Mouse (Mus musculus): ENCODE data around the gene Gbp3. TPM values are rescaled to one million over a fixed set of nuclear protein-coding genes. Genes with fewer than 3 reads are reported as not detected.
"Not testable (repeated sequence)": the region's sequence is repeated elsewhere in the genome, so short reads cannot be mapped to it uniquely, and the experiment has no call there.

The Gbp3 gene
- polyA plus RNA-seq, 1 experiment from 2014 or later: 11.3 TPM

GRCm38 (mm10) chr3:142535667-142536066 is 24.2 kb upstream of the Gbp3 start:
- Histone ChIP-seq H3K4me2 (ENCODE audit: low read length) (no peak overlapping the region), H3K9ac (ENCODE audit: low read depth, low read length) (no peak overlapping the region), H3K27ac (no peak overlapping the region), H3K36me3 (ENCODE audit: insufficient read depth, low read length) (no peaks in the 10 kb centered on the region), H3K27me3 (ENCODE audit: insufficient read depth, low read length) (no peaks in the 10 kb centered on the region), H3K4me1 (replicated peaks; ENCODE audit: insufficient read depth, low read length) (no peaks in the 10 kb centered on the region), H3K9me3 (replicated peaks; ENCODE audit: low read length) (no peaks in the 10 kb centered on the region), H3K4me3 (replicated peaks; ENCODE audit: low read depth, low read length) (no peak overlapping the region)
- no peak for ATAC-seq (replicated peaks; ENCODE audit: low FRiP score, low read depth)
- no peak for DNase-seq (ENCODE audit: low spot score)
- TF ChIP-seq CTCF (IDR thresholded peaks at IDR 0.05; ENCODE audit: low read depth): no peak
- WGBS: 76% methylated on average over 1 of the region's 1 CpGs

GRCm38 (mm10) chr3:142541391-142541790 is 18.4 kb upstream of the Gbp3 start:
- no peaks in the 10 kb centered on the region for H3K9me3 ChIP-seq (replicated peaks; ENCODE audit: low read length)
- H3K27me3 ChIP-seq (ENCODE audit: insufficient read depth, low read length): no peaks in the 10 kb centered on the region
- DNase-seq (ENCODE audit: low spot score) (no peak), ATAC-seq (replicated peaks; ENCODE audit: low FRiP score, low read depth) (no peak)
- no peak overlapping the region for H3K9ac ChIP-seq (ENCODE audit: low read depth, low read length)
- H3K4me3 ChIP-seq (replicated peaks; ENCODE audit: low read depth, low read length): no peak overlapping the region
- no peak overlapping the region for H3K4me2 ChIP-seq (ENCODE audit: low read length)
- WGBS: 85% methylated on average over 6 of the region's 6 CpGs
- TF ChIP-seq CTCF (IDR thresholded peaks at IDR 0.05; ENCODE audit: low read depth): no peak
- H3K4me1 ChIP-seq (replicated peaks; ENCODE audit: insufficient read depth, low read length): no peaks in the 10 kb centered on the region
- no peak overlapping the region for H3K27ac ChIP-seq
- 0 out of 2 replicates have a peak, but pooled peaks cover 5% of the 10 kb centered on the region for H3K36me3 ChIP-seq (ENCODE audit: insufficient read depth, low read length)

- not testable (repeated sequence) for H3K9me3 ChIP-seq (replicated peaks; ENCODE audit: low read length); ATAC-seq (replicated peaks; ENCODE audit: low FRiP score, low read depth); H3K27me3 ChIP-seq (ENCODE audit: insufficient read depth, low read length); H3K4me3 ChIP-seq (replicated peaks; ENCODE audit: low read depth, low read length); H3K4me1 ChIP-seq (replicated peaks; ENCODE audit: insufficient read depth, low read length); DNase-seq (ENCODE audit: low spot score); H3K27ac ChIP-seq; H3K9ac ChIP-seq (ENCODE audit: low read depth, low read length); H3K4me2 ChIP-seq (ENCODE audit: low read length); H3K36me3 ChIP-seq (ENCODE audit: insufficient read depth, low read length)
- 86% methylated on average over 12 of the region's 12 CpGs for WGBS
Observed at GRCm38 (mm10) chr3:142542776-142543175, 17.1 kb upstream of the Gbp3 start.

- no peak for ATAC-seq (replicated peaks; ENCODE audit: low FRiP score, low read depth)
- 63% methylated on average over 3 of the region's 3 CpGs for WGBS
Observed at GRCm38 (mm10) chr3:142546690-142547089, 13.1 kb upstream of the Gbp3 start.

GRCm38 (mm10) chr3:142550052-142550676 is 9.7 kb upstream of the Gbp3 start:
- H3K9me3 ChIP-seq (replicated peaks; ENCODE audit: low read length): no peaks in the 10 kb centered on the region
- H3K4me2 ChIP-seq (ENCODE audit: low read length): no peak overlapping the region
- no peak for TF ChIP-seq CTCF (IDR thresholded peaks at IDR 0.05; ENCODE audit: low read depth)
- no peak overlapping the region for H3K27ac ChIP-seq
- ATAC-seq (replicated peaks; ENCODE audit: low FRiP score, low read depth) (no peak), DNase-seq (ENCODE audit: low spot score) (no peak)
- H3K9ac ChIP-seq (ENCODE audit: low read depth, low read length): no peak overlapping the region
- H3K36me3 ChIP-seq (ENCODE audit: insufficient read depth, low read length): 0 out of 2 replicates have a peak, but pooled peaks cover 5% of the 10 kb centered on the region
- no peak overlapping the region for H3K4me3 ChIP-seq (replicated peaks; ENCODE audit: low read depth, low read length)
- 93% methylated on average over 3 of the region's 3 CpGs for WGBS
- H3K4me1 ChIP-seq (replicated peaks; ENCODE audit: insufficient read depth, low read length): 0 out of 2 replicates have a peak, but pooled peaks cover 1% of the 10 kb centered on the region
- H3K27me3 ChIP-seq (ENCODE audit: insufficient read depth, low read length): no peaks in the 10 kb centered on the region

More at GRCm38 (mm10) chr3:142546690-142547089, 13.1 kb upstream of the Gbp3 start:
- Histone ChIP-seq H3K9me3 (replicated peaks; ENCODE audit: low read length) (no peaks in the 10 kb centered on the region), H3K27me3 (ENCODE audit: insufficient read depth, low read length) (no peaks in the 10 kb centered on the region), H3K9ac (ENCODE audit: low read depth, low read length) (no peak overlapping the region), H3K4me2 (ENCODE audit: low read length) (no peak overlapping the region), H3K27ac (no peak overlapping the region), H3K4me3 (replicated peaks; ENCODE audit: low read depth, low read length) (no peak overlapping the region), H3K4me1 (replicated peaks; ENCODE audit: insufficient read depth, low read length) (no peaks in the 10 kb centered on the region), H3K36me3 (ENCODE audit: insufficient read depth, low read length) (0 out of 2 replicates have a peak, but pooled peaks cover 5% of the 10 kb centered on the region)
- TF ChIP-seq CTCF (IDR thresholded peaks at IDR 0.05; ENCODE audit: low read depth): no peak
- DNase-seq (ENCODE audit: low spot score): no peak

- Histone ChIP-seq H3K36me3 (ENCODE audit: insufficient read depth, low read length) (no peaks in the 10 kb centered on the region), H3K9me3 (replicated peaks; ENCODE audit: low read length) (no peaks in the 10 kb centered on the region), H3K4me3 (replicated peaks; ENCODE audit: low read depth, low read length) (no peak overlapping the region), H3K27me3 (ENCODE audit: insufficient read depth, low read length) (no peaks in the 10 kb centered on the region), H3K9ac (ENCODE audit: low read depth, low read length) (no peak overlapping the region), H3K4me1 (replicated peaks; ENCODE audit: insufficient read depth, low read length) (0 out of 2 replicates have a peak, but pooled peaks cover 4% of the 10 kb centered on the region), H3K4me2 (ENCODE audit: low read length) (no peak overlapping the region), H3K27ac (no peak overlapping the region)
- no peak for TF ChIP-seq CTCF (IDR thresholded peaks at IDR 0.05; ENCODE audit: low read depth)
- no peak for DNase-seq (ENCODE audit: low spot score)
- WGBS: 73% methylated on average over 1 of the region's 1 CpGs
- ATAC-seq (replicated peaks; ENCODE audit: low FRiP score, low read depth): no peak
Observed at GRCm38 (mm10) chr3:142554601-142555000, 5.2 kb upstream of the Gbp3 start.

GRCm38 (mm10) chr3:142555623-142556022 is 4.2 kb upstream of the Gbp3 start:
- Histone ChIP-seq H3K27ac (no peak overlapping the region), H3K27me3 (ENCODE audit: insufficient read depth, low read length) (no peaks in the 10 kb centered on the region), H3K9me3 (replicated peaks; ENCODE audit: low read length) (no peaks in the 10 kb centered on the region), H3K36me3 (ENCODE audit: insufficient read depth, low read length) (no peaks in the 10 kb centered on the region), H3K4me2 (ENCODE audit: low read length) (no peak overlapping the region), H3K4me3 (replicated peaks; ENCODE audit: low read depth, low read length) (no peak overlapping the region), H3K9ac (ENCODE audit: low read depth, low read length) (no peak overlapping the region), H3K4me1 (replicated peaks; ENCODE audit: insufficient read depth, low read length) (0 out of 2 replicates have a peak, but pooled peaks cover 4% of the 10 kb centered on the region)
- DNase-seq (ENCODE audit: low spot score) (no peak), ATAC-seq (replicated peaks; ENCODE audit: low FRiP score, low read depth) (no peak)
- whole genome bisulfite sequencing: 73% methylated on average over 11 of the region's 11 CpGs
- TF ChIP-seq CTCF (IDR thresholded peaks at IDR 0.05; ENCODE audit: low read depth): no peak

All from kidney, postnatal 0 days (tissue).